Mouse (Mus musculus) inflammation-experienced regulatory T-cells, adult 16 weeks (primary cell): ENCODE results near the gene Krt14. TPM values are rescaled to one million over a fixed set of nuclear protein-coding genes. Genes with fewer than 3 reads are reported as not detected.

Experiments
- polyA plus RNA-seq: library from polyadenylated mRNA; unstranded; fragments of 100-300 nt; shearing (Covaris generic); gene quantifications from one replicate; pipeline ENCODE4 v1.2.1, GENCODE M21; 2017

Krt14 gene
- not detected for polyA plus RNA-seq

DNA sequence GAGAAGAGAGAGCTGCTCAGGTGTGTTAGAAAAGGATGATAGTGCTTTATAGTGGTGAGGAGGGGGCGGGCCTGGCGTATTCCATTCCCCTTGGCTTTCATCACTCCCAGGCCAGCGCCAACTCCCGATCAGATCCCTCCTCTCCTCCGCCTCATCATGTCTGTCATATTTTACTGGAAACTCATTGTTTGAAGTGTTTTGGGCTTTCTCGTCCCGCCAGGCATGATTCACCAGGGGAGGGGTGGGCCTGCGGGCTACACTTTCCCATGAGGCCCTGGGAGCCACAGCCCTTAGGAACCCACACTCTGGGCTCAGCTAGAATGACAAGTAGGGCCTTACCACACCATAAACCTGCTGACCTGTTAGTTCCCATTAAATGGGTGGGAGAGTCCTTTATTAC is at the start of gene Krt14:
TSS of gene Krt14 (minus strand) at position 51 of the 400 bp plus-strand sequence.

GRCm38 (mm10) chr11:100248852-100249465 is 41.6 kb upstream of the Krt14 start, which contains the start of gene Krt16:
Gene Krt16 (minus strand): TSS chr11:100248902.

GRCm38 (mm10) chr11:100192992-100193391 is 14.4 kb downstream of the Krt14 start, which contains the start of gene Krt9:
Gene Krt9 (minus strand): TSS chr11:100193246.

Other genes starting within 250 kb of the Krt14 start
- gene Krtap29-1, start 228.5 kb downstream of the Krt14 start, polyA plus RNA-seq = not detected
- not detected for gene Krtap16-1, start 221.0 kb downstream of the Krt14 start, polyA plus RNA-seq
- gene Krtap17-1, start 213.6 kb downstream of the Krt14 start, polyA plus RNA-seq = not detected
- gene Krt33a, start 191.3 kb downstream of the Krt14 start, polyA plus RNA-seq = not detected
- not detected for gene Krt33b, start 177.7 kb downstream of the Krt14 start, polyA plus RNA-seq
- not detected for gene Krt34, start 166.0 kb downstream of the Krt14 start, polyA plus RNA-seq
- not detected for gene Krt31, start 157.0 kb downstream of the Krt14 start, polyA plus RNA-seq
- not detected for gene Krt32, start 119.3 kb downstream of the Krt14 start, polyA plus RNA-seq
- gene Krt35, start 111.3 kb downstream of the Krt14 start, polyA plus RNA-seq = not detected
- gene Krt36, start 101.9 kb downstream of the Krt14 start, polyA plus RNA-seq = not detected
- gene Krt13, start 86.0 kb downstream of the Krt14 start, polyA plus RNA-seq = not detected
- not detected for gene Krt15, start 71.6 kb downstream of the Krt14 start, polyA plus RNA-seq
- not detected for gene Krt19, start 58.9 kb downstream of the Krt14 start, polyA plus RNA-seq
- not detected for gene Krt9, start 14.3 kb downstream of the Krt14 start, polyA plus RNA-seq
- gene Krt16, start 41.4 kb upstream of the Krt14 start, polyA plus RNA-seq = not detected
- 3.5 TPM for gene Krt17, start 53.5 kb upstream of the Krt14 start, polyA plus RNA-seq
- gene Krt42, start 62.3 kb upstream of the Krt14 start, polyA plus RNA-seq = not detected
- 2,843 TPM for gene Eif1, start 112.3 kb upstream of the Krt14 start, polyA plus RNA-seq
- gene Gast, start 126.9 kb upstream of the Krt14 start, polyA plus RNA-seq = not detected
- 5.4 TPM for gene Hap1, start 148.6 kb upstream of the Krt14 start, polyA plus RNA-seq
- gene Jup, start 190.2 kb upstream of the Krt14 start, polyA plus RNA-seq = 2.9 TPM
- gene P3h4, start 207.3 kb upstream of the Krt14 start, polyA plus RNA-seq = not detected
- not detected for gene Fkbp10, start 208.1 kb upstream of the Krt14 start, polyA plus RNA-seq
- gene Nt5c3b, start 234.3 kb upstream of the Krt14 start, polyA plus RNA-seq = 165 TPM
- gene Klhl10, start 234.4 kb upstream of the Krt14 start, polyA plus RNA-seq = 0.99 TPM